ENCODE assay signal across 8 mouse cellular contexts in the genomic region with DNA sequence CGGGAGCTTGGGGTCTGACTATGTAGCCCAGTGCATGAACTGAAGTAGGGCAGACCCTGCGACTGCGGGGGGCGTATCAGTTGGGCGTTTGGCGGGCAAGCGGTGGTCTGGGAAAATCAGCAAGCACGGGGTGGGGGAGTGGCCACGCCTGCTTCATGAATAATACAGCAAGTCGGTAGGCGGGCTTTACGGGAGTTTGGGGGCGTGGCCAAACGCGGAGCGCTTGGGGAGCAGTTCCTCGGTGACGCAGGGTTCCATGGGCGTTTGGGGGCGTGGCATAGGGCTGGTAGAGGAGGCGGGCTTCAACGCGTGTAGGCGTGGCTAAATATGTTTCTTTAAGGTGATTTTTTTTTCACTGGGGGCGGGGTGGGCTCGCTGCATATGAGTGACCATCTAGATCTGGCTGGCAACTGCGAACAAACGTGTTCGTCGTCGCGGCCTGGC. TPM values are rescaled to one million over a fixed set of nuclear protein-coding genes. Genes with fewer than 3 reads are reported as not detected.
DNase-seq lines count a peak whose midpoint lies in the region; ATAC-seq and TF ChIP-seq lines count a peak whose summit lies in the region.

No protein-coding gene starts in this region.

- no peak for TF ChIP-seq CTCF in cortical plate, adult 2 months (IDR thresholded peaks at IDR 0.05; ENCODE audit: extremely low read depth, insufficient read depth, low read length)

- peak overlapping the region; percentile 43 for H3K4me3 ChIP-seq in cortical plate, adult 2 months (ENCODE audit: insufficient read depth, low read length)

- no peak for TF ChIP-seq POLR2A in cortical plate, adult 2 months (IDR thresholded peaks at IDR 0.05; ENCODE audit: extremely low read depth, insufficient read depth, low read length)

- DNase-seq in gastrocnemius, adult 8-10 months (ENCODE audit: low spot score in 2 of 2), result peak; percentile 99
- DNase-seq in hindlimb bud, embryonic 11.5 days (ENCODE audit: extremely low spot score, low read depth, low spot score), result peak; percentile 96
- peak; percentile 99 to 100 for DNase-seq in left cerebral cortex, postnatal 10 days (ENCODE audit: extremely low spot score in 1 of 2, low spot score in 2 of 2)
- DNase-seq in right cerebral cortex, postnatal 25 days, result peak; percentile 98
- peak; percentile 99 to 100 for DNase-seq in urinary bladder, postnatal 4 days (ENCODE audit: low spot score in 2 of 2)

- H3K4me1 ChIP-seq in cortical plate, adult 2 months (ENCODE audit: control insufficient read depth, insufficient read depth, low read length), result peaks cover 3% of the 10 kb centered on the region; the same call in 1 of the 2 replicates

- ATAC-seq in activated CD4-positive, CD25-positive, alpha-beta regulatory T cell, adult 4 months, result peak; percentile 56
- ATAC-seq in megakaryocyte-erythroid progenitor cell, adult 5-6 weeks (replicated peaks; ENCODE audit: low FRiP score, low TSS enrichment, poor library complexity, severe bottlenecking), result peak; percentile 77

- H3K27ac ChIP-seq in cortical plate, adult 2 months (ENCODE audit: insufficient read depth, low read length), result peak overlapping the region; percentile 58

- intact Hi-C loops in left cerebral cortex, postnatal 10 days (cut with DNase I), result no loop called here

RNA-seq across cellular contexts. Expression of a gene that starts 0.6 kb away (rescaled TPM):
- polyA plus RNA-seq in activated CD4-positive, CD25-positive, alpha-beta regulatory T cell, adult 4 months (2017; shearing (Covaris generic)), result 10 to 100 TPM; 27.8 to 35.2 TPM
- polyA plus RNA-seq in cortical plate, adult 2 months (2012; rRNA removed), result 23.8 and 23.9 TPM in 2 replicates
- total RNA-seq in gastrocnemius, adult 8-10 months (2022), result 10 to 100 TPM; 11.9 to 14.7 (median 12.3) TPM
- 10 to 100 TPM; 15.1 to 18.5 TPM for total RNA-seq in left cerebral cortex, postnatal 10 days (2021)
- total RNA-seq in megakaryocyte-erythroid progenitor cell, adult 5-6 weeks (2014; fragmentation: Nextera tagmentation), result 14.7 and 22.0 TPM in 2 replicates
- 7.9 and 10.7 TPM in 2 replicates for total RNA-seq in megakaryocyte-erythroid progenitor cell, adult 5-6 weeks (2017)

RNA-seq across cellular contexts. Expression of a gene that starts 10.9 kb away (rescaled TPM):
- 100 to 1,000 TPM; 176 to 180 TPM for polyA plus RNA-seq in activated CD4-positive, CD25-positive, alpha-beta regulatory T cell, adult 4 months (2017; shearing (Covaris generic))
- 61.0 and 64.4 TPM in 2 replicates for polyA plus RNA-seq in cortical plate, adult 2 months (2012; rRNA removed)
- total RNA-seq in gastrocnemius, adult 8-10 months (2022), result 10 to 100 TPM; 68.3 to 80.8 (median 76.7) TPM
- total RNA-seq in left cerebral cortex, postnatal 10 days (2021), result 10 to 100 TPM; 37.5 to 41.2 TPM
- total RNA-seq in megakaryocyte-erythroid progenitor cell, adult 5-6 weeks (2014; fragmentation: Nextera tagmentation), result 78.1 and 81.8 TPM in 2 replicates
- total RNA-seq in megakaryocyte-erythroid progenitor cell, adult 5-6 weeks (2017), result 65.5 and 93.7 TPM in 2 replicates

RNA-seq across cellular contexts. Expression of a gene that starts 11.1 kb away (rescaled TPM):
- polyA plus RNA-seq in activated CD4-positive, CD25-positive, alpha-beta regulatory T cell, adult 4 months (2017; shearing (Covaris generic)), result 100 to 1,000 TPM; 131 to 163 TPM
- polyA plus RNA-seq in cortical plate, adult 2 months (2012; rRNA removed), result 592 and 612 TPM in 2 replicates
- 100 to 1,000 TPM; 113 to 123 (median 120) TPM for total RNA-seq in gastrocnemius, adult 8-10 months (2022)
- 100 to 1,000 TPM; 361 to 375 TPM for total RNA-seq in left cerebral cortex, postnatal 10 days (2021)
- 140 and 265 TPM in 2 replicates for total RNA-seq in megakaryocyte-erythroid progenitor cell, adult 5-6 weeks (2014; fragmentation: Nextera tagmentation)
- 172 and 176 TPM in 2 replicates for total RNA-seq in megakaryocyte-erythroid progenitor cell, adult 5-6 weeks (2017)

RNA-seq across cellular contexts. Expression of a gene that starts 28.1 kb away (rescaled TPM):
- polyA plus RNA-seq in activated CD4-positive, CD25-positive, alpha-beta regulatory T cell, adult 4 months (2017; shearing (Covaris generic)), result 1,000 to 10,000 TPM; 3,631 to 4,013 TPM
- 851 and 918 TPM in 2 replicates for polyA plus RNA-seq in cortical plate, adult 2 months (2012; rRNA removed)
- total RNA-seq in gastrocnemius, adult 8-10 months (2022), result 100 to 1,000 TPM; 794 to 918 (median 839) TPM
- 1,000 to 10,000 TPM in 1 of 2 experiments, 100 to 1,000 TPM in 1; 991 to 1,007 TPM for total RNA-seq in left cerebral cortex, postnatal 10 days (2021)
- 2,751 and 3,393 TPM in 2 replicates for total RNA-seq in megakaryocyte-erythroid progenitor cell, adult 5-6 weeks (2014; fragmentation: Nextera tagmentation)
- total RNA-seq in megakaryocyte-erythroid progenitor cell, adult 5-6 weeks (2017), result 4,463 and 5,230 TPM in 2 replicates

RNA-seq across cellular contexts. Expression of a gene that starts 32.1 kb away (rescaled TPM):
- 10 to 100 TPM; 89.0 to 95.4 TPM for polyA plus RNA-seq in activated CD4-positive, CD25-positive, alpha-beta regulatory T cell, adult 4 months (2017; shearing (Covaris generic))
- polyA plus RNA-seq in cortical plate, adult 2 months (2012; rRNA removed), result 201 and 206 TPM in 2 replicates
- 100 to 1,000 TPM; 175 to 196 (median 181) TPM for total RNA-seq in gastrocnemius, adult 8-10 months (2022)
- total RNA-seq in left cerebral cortex, postnatal 10 days (2021), result 100 to 1,000 TPM in 1 of 2 experiments, 10 to 100 TPM in 1; 95.1 to 106 TPM
- 53.5 and 57.0 TPM in 2 replicates for total RNA-seq in megakaryocyte-erythroid progenitor cell, adult 5-6 weeks (2014; fragmentation: Nextera tagmentation)
- 25.8 and 48.7 TPM in 2 replicates for total RNA-seq in megakaryocyte-erythroid progenitor cell, adult 5-6 weeks (2017)

Comparison
In these comparisons a context has a peak if more than half of its experiments do, and no peak if none do; other contexts are left out.
1. Peak in every context shown above with its lines: DNase-seq, ATAC-seq, H3K4me3 ChIP-seq and H3K27ac ChIP-seq.